Mouse (Mus musculus): Measurements from ENCODE around the gene Hoxa9.

Hoxa9 gene

GRCm38 (mm10) chr6:52215070-52215469 is 15.8 kb downstream of the Hoxa9 start:
- no peak for DNase-seq

GRCm38 (mm10) chr6:52214271-52214670 is 16.6 kb downstream of the Hoxa9 start:
- no peak for DNase-seq

GRCm38 (mm10) chr6:52213119-52213986 is 17.5 kb downstream of the Hoxa9 start, which contains the start of the genes Hoxa3 and Gm28308:
Gene Hoxa3 (minus strand): TSS chr6:52213336.
Gene Gm28308 (minus strand): TSS chr6:52213339.
- no peak for DNase-seq

- no peak for DNase-seq
Measured at GRCm38 (mm10) chr6:52212556-52213118, 18.3 kb downstream of the Hoxa9 start.

GRCm38 (mm10) chr6:52211961-52212360 is 18.9 kb downstream of the Hoxa9 start:
- DNase-seq = no peak

GRCm38 (mm10) chr6:52211170-52211935 is 19.5 kb downstream of the Hoxa9 start:
- no peak for DNase-seq

- no peak for DNase-seq
Measured at GRCm38 (mm10) chr6:52209685-52210046, 21.2 kb downstream of the Hoxa9 start.

GRCm38 (mm10) chr6:52208868-52209684 is 21.8 kb downstream of the Hoxa9 start:
- no peak for DNase-seq

GRCm38 (mm10) chr6:52208072-52208867 is 22.6 kb downstream of the Hoxa9 start, which contains the start of gene Hoxa6:
Gene Hoxa6 (minus strand): TSS chr6:52208722.
- DNase-seq = no peak

GRCm38 (mm10) chr6:52207684-52207976 is 23.3 kb downstream of the Hoxa9 start:
- no peak for DNase-seq

GRCm38 (mm10) chr6:52206882-52207683 is 23.8 kb downstream of the Hoxa9 start:
- no peak for DNase-seq

- DNase-seq = no peak
Measured at GRCm38 (mm10) chr6:52205638-52206621, 25.0 kb downstream of the Hoxa9 start.

GRCm38 (mm10) chr6:52205221-52205620 is 25.7 kb downstream of the Hoxa9 start:
- DNase-seq = no peak

GRCm38 (mm10) chr6:52204050-52204752 is 26.7 kb downstream of the Hoxa9 start, which contains the start of gene Hoxa5:
Gene Hoxa5 (minus strand): TSS chr6:52204587.
- DNase-seq = no peak

- DNase-seq = no peak
Measured at GRCm38 (mm10) chr6:52203371-52204049, 27.4 kb downstream of the Hoxa9 start.

GRCm38 (mm10) chr6:52203121-52203370 is 27.8 kb downstream of the Hoxa9 start:
- DNase-seq = no peak

- DNase-seq = no peak
Measured at GRCm38 (mm10) chr6:52202362-52203120, 28.3 kb downstream of the Hoxa9 start.

GRCm38 (mm10) chr6:52201269-52201668 is 29.6 kb downstream of the Hoxa9 start:
- no peak for DNase-seq

Measured in right cerebral cortex, postnatal 25 days (tissue).